Mouse (Mus musculus): ENCODE measurements around the gene Phactr4.

- TF ChIP-seq CTCF (IDR thresholded peaks at IDR 0.05; ENCODE audit: low read depth) = no peak
- no peak for TF ChIP-seq EP300 (optimal IDR thresholded peaks at IDR 0.05)
Measured at GRCm38 (mm10) chr4:132355403-132355802, 66.9 kb downstream of the Phactr4 start.

Measured in stomach, postnatal 0 days (tissue).